Mouse (Mus musculus) lung, postnatal 25 days (tissue): Measurements from ENCODE around the gene Cox4i1.

Experiments
- DNase-seq: peaks from one replicate; pipeline ENCODE4 v3.0.0; 2022; ENCODE audit warnings: low spot score

Cox4i1 gene

GRCm38 (mm10) chr8:120667561-120668373 lies at the start of gene Cox4i1, which contains the start of gene Gm27021:
Gene Cox4i1 (plus strand): TSS chr8:120668222.
Gene Gm27021 (minus strand): TSS chr8:120668079.
- DNase-seq = peak; percentile 92

GRCm38 (mm10) chr8:120619235-120620180 lies 48.5 kb upstream of the Cox4i1 start:
- DNase-seq = peak; percentile 31

- DNase-seq = no peak
Observed at GRCm38 (mm10) chr8:120620441-120620840, 47.6 kb upstream of the Cox4i1 start.

GRCm38 (mm10) chr8:120622161-120622560 lies 45.9 kb upstream of the Cox4i1 start:
- no peak for DNase-seq

- DNase-seq = no peak
Observed at GRCm38 (mm10) chr8:120623608-120624007, 44.4 kb upstream of the Cox4i1 start.

- DNase-seq = no peak
Observed at GRCm38 (mm10) chr8:120626461-120626860, 41.6 kb upstream of the Cox4i1 start.

- no peak for DNase-seq
Observed at GRCm38 (mm10) chr8:120627298-120627697, 40.7 kb upstream of the Cox4i1 start.

- DNase-seq = no peak
Observed at GRCm38 (mm10) chr8:120630031-120630430, 38.0 kb upstream of the Cox4i1 start.

- no peak for DNase-seq
Observed at GRCm38 (mm10) chr8:120630848-120631247, 37.2 kb upstream of the Cox4i1 start.

- no peak for DNase-seq
Observed at GRCm38 (mm10) chr8:120631441-120632375, 36.3 kb upstream of the Cox4i1 start.

- DNase-seq = no peak
Observed at GRCm38 (mm10) chr8:120632969-120633664, 34.9 kb upstream of the Cox4i1 start.

GRCm38 (mm10) chr8:120633665-120634271 lies 34.3 kb upstream of the Cox4i1 start:
- no peak for DNase-seq

GRCm38 (mm10) chr8:120634329-120634839 lies 33.6 kb upstream of the Cox4i1 start:
- peak; percentile 50 for DNase-seq

GRCm38 (mm10) chr8:120641245-120641644 lies 26.8 kb upstream of the Cox4i1 start:
- DNase-seq = no peak

- DNase-seq = no peak
Observed at GRCm38 (mm10) chr8:120642031-120642662, 25.9 kb upstream of the Cox4i1 start.

GRCm38 (mm10) chr8:120644663-120645062 lies 23.4 kb upstream of the Cox4i1 start:
- no peak for DNase-seq

- no peak for DNase-seq
Observed at GRCm38 (mm10) chr8:120647532-120647931, 20.5 kb upstream of the Cox4i1 start, which contains the start of gene 1190005I06Rik. Gene 1190005I06Rik (minus strand): TSS chr8:120647632.

- no peak for DNase-seq
Observed at GRCm38 (mm10) chr8:120656322-120657052, 11.5 kb upstream of the Cox4i1 start.

- no peak for DNase-seq
Observed at GRCm38 (mm10) chr8:120657415-120657814, 10.6 kb upstream of the Cox4i1 start.
